Mouse (Mus musculus): ENCODE results near the gene Rasgrp2. TPM values are rescaled to one million over a fixed set of nuclear protein-coding genes. Genes with fewer than 3 reads are reported as not detected.
A peak's percentile ranks its signal among the peaks of the same experiment; 100 is the strongest.

Rasgrp2 gene
- polyA plus RNA-seq, 2 experiments = 27.5 to 27.6 TPM

- Histone ChIP-seq H3K4me1 (ENCODE audit: control insufficient read depth, insufficient read depth, low read length) (peaks cover 4% of the 10 kb centered on the region; the same call in 1 of the 2 replicates), H3K36me3 (ENCODE audit: control insufficient read depth, insufficient read depth, low read length) (no peaks in the 10 kb centered on the region), H3K4me2 (replicated peaks; ENCODE audit: low read depth, low read length, severe bottlenecking) (peak overlapping the region; percentile 96), H3K27ac (replicated peaks; ENCODE audit: low read depth, low read length) (no peak overlapping the region), H3K27me3 (ENCODE audit: control insufficient read depth, insufficient read depth, low read length) (peaks cover 43% of the 10 kb centered on the region), H3K9ac (ENCODE audit: low read depth, low read length, severe bottlenecking) (no peak overlapping the region), H3K9me3 (ENCODE audit: control insufficient read depth, low read length) (no peaks in the 10 kb centered on the region), H3K4me3 (replicated peaks; ENCODE audit: low read length) (peak overlapping the region; percentile 51)
- DNase-seq (ENCODE audit: low spot score) (no peak), ATAC-seq (ENCODE audit: low FRiP score, low read depth) (no peak)
- TF ChIP-seq POLR2A (IDR thresholded peaks at IDR 0.05; ENCODE audit: borderline replicate concordance, extremely low read depth, insufficient read depth, insufficient read length) = no peak
- WGBS = 7% methylated on average over 17 of the region's 23 CpGs
Measured at GRCm38 (mm10) chr19:6418984-6419692, 20.0 kb downstream of the Rasgrp2 start.

DNA sequence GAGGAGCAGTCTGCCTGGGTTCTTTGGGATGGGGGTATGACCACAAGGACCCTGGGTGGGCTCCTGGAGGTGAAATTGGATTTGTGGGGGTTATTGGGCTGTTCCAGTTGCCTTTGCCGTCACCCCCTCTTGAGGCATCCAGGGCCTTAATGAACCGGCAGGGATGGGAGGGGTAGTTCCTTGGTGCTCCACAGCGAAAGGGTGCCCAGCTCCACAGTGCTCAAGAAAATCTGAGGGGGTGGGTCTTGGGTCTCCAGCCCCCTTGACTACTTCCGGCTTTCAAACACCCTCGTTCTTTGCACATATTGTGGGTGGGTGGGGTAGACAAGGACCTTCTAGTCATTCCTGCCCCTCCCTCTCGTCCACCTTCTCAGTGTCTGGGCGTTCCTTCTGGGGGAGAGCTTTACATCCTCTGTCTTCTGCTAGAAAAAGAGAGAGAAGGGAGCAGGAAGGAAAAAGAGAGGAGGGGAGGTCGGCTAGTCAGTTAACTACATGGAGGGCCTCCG lies 20.7 kb downstream of the Rasgrp2 start:
- WGBS = 58% methylated on average over 9 of the region's 9 CpGs
- no peak overlapping the region for H3K4me2 ChIP-seq (replicated peaks; ENCODE audit: low read depth, low read length, severe bottlenecking)
- H3K27me3 ChIP-seq (ENCODE audit: control insufficient read depth, insufficient read depth, low read length) = peaks cover 43% of the 10 kb centered on the region
- peaks cover 4% of the 10 kb centered on the region; the same call in 1 of the 2 replicates for H3K4me1 ChIP-seq (ENCODE audit: control insufficient read depth, insufficient read depth, low read length)
- DNase-seq (ENCODE audit: low spot score) = no peak
- TF ChIP-seq POLR2A (IDR thresholded peaks at IDR 0.05; ENCODE audit: borderline replicate concordance, extremely low read depth, insufficient read depth, insufficient read length) = no peak
- no peaks in the 10 kb centered on the region for H3K36me3 ChIP-seq (ENCODE audit: control insufficient read depth, insufficient read depth, low read length)
- no peaks in the 10 kb centered on the region for H3K9me3 ChIP-seq (ENCODE audit: control insufficient read depth, low read length)
- no peak for ATAC-seq (ENCODE audit: low FRiP score, low read depth)
- no peak overlapping the region for H3K27ac ChIP-seq (replicated peaks; ENCODE audit: low read depth, low read length)
- no peak overlapping the region for H3K4me3 ChIP-seq (replicated peaks; ENCODE audit: low read length)
- H3K9ac ChIP-seq (ENCODE audit: low read depth, low read length, severe bottlenecking) = no peak overlapping the region

GRCm38 (mm10) chr19:6420481-6421210 lies 21.5 kb downstream of the Rasgrp2 start:
- Histone ChIP-seq H3K27ac (replicated peaks; ENCODE audit: low read depth, low read length) (no peak overlapping the region), H3K36me3 (ENCODE audit: control insufficient read depth, insufficient read depth, low read length) (no peaks in the 10 kb centered on the region), H3K9me3 (ENCODE audit: control insufficient read depth, low read length) (no peaks in the 10 kb centered on the region), H3K4me1 (ENCODE audit: control insufficient read depth, insufficient read depth, low read length) (peaks cover 4% of the 10 kb centered on the region; the same call in 1 of the 2 replicates), H3K4me3 (replicated peaks; ENCODE audit: low read length) (no peak overlapping the region), H3K27me3 (ENCODE audit: control insufficient read depth, insufficient read depth, low read length) (peaks cover 46% of the 10 kb centered on the region), H3K9ac (ENCODE audit: low read depth, low read length, severe bottlenecking) (no peak overlapping the region), H3K4me2 (replicated peaks; ENCODE audit: low read depth, low read length, severe bottlenecking) (no peak overlapping the region)
- WGBS = 58% methylated on average over 17 of the region's 19 CpGs
- DNase-seq (ENCODE audit: low spot score) = no peak
- TF ChIP-seq POLR2A (IDR thresholded peaks at IDR 0.05; ENCODE audit: borderline replicate concordance, extremely low read depth, insufficient read depth, insufficient read length) = no peak
- no peak for ATAC-seq (ENCODE audit: low FRiP score, low read depth)

GRCm38 (mm10) chr19:6421211-6421590 lies 22.1 kb downstream of the Rasgrp2 start:
- Histone ChIP-seq H3K9ac (ENCODE audit: low read depth, low read length, severe bottlenecking) (no peak overlapping the region), H3K36me3 (ENCODE audit: control insufficient read depth, insufficient read depth, low read length) (no peaks in the 10 kb centered on the region), H3K4me3 (replicated peaks; ENCODE audit: low read length) (no peak overlapping the region), H3K9me3 (ENCODE audit: control insufficient read depth, low read length) (no peaks in the 10 kb centered on the region), H3K27ac (replicated peaks; ENCODE audit: low read depth, low read length) (no peak overlapping the region), H3K4me2 (replicated peaks; ENCODE audit: low read depth, low read length, severe bottlenecking) (no peak overlapping the region), H3K27me3 (ENCODE audit: control insufficient read depth, insufficient read depth, low read length) (peaks cover 51% of the 10 kb centered on the region), H3K4me1 (ENCODE audit: control insufficient read depth, insufficient read depth, low read length) (peaks cover 4% of the 10 kb centered on the region; the same call in 1 of the 2 replicates)
- WGBS = 66% methylated on average over 9 of the region's 9 CpGs
- ATAC-seq (ENCODE audit: low FRiP score, low read depth) (no peak), DNase-seq (ENCODE audit: low spot score) (no peak)
- no peak for TF ChIP-seq POLR2A (IDR thresholded peaks at IDR 0.05; ENCODE audit: borderline replicate concordance, extremely low read depth, insufficient read depth, insufficient read length)

DNA sequence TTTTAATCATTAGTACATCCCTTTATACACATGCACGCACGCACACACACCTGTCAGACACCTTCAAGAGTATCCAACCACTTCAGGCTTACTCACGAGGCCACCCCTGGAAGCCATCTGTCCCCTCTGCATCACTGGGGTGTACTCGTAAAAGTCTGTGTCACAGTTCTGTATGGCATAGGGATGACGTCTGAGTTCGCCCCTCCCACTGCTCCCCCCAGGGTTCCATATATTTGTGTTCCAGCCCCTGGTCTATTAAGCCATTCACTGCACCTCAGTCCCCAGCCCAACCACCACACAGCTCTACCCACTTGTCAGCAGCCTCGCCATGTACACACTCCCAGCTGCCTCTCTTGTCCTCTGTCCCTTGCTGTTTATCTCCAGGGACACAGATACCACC lies 22.9 kb downstream of the Rasgrp2 start:
- Histone ChIP-seq H3K27me3 (ENCODE audit: control insufficient read depth, insufficient read depth, low read length) (peaks cover 59% of the 10 kb centered on the region), H3K27ac (replicated peaks; ENCODE audit: low read depth, low read length) (no peak overlapping the region), H3K9me3 (ENCODE audit: control insufficient read depth, low read length) (no peaks in the 10 kb centered on the region), H3K4me2 (replicated peaks; ENCODE audit: low read depth, low read length, severe bottlenecking) (no peak overlapping the region), H3K4me3 (replicated peaks; ENCODE audit: low read length) (no peak overlapping the region), H3K4me1 (ENCODE audit: control insufficient read depth, insufficient read depth, low read length) (peaks cover 4% of the 10 kb centered on the region; the same call in 1 of the 2 replicates), H3K9ac (ENCODE audit: low read depth, low read length, severe bottlenecking) (no peak overlapping the region), H3K36me3 (ENCODE audit: control insufficient read depth, insufficient read depth, low read length) (no peaks in the 10 kb centered on the region)
- TF ChIP-seq POLR2A (IDR thresholded peaks at IDR 0.05; ENCODE audit: borderline replicate concordance, extremely low read depth, insufficient read depth, insufficient read length) = no peak
- DNase-seq (ENCODE audit: low spot score) (no peak), ATAC-seq (ENCODE audit: low FRiP score, low read depth) (no peak)
- WGBS = 61% methylated on average over 7 of the region's 7 CpGs
